Mouse (Mus musculus) kidney, adult 2 months (tissue): ENCODE measurements around the gene Bcas3.

Source experiments
- CTCF ChIP-seq: fragments of 200-500 bp; conservative IDR thresholded peaks from 2 replicates; pipeline ENCODE4 v1.5.1; 2011; ENCODE audit warnings: low read depth, mild to moderate bottlenecking, control low read depth, low read length, moderate library complexity, mixed read lengths; ENCODE audit not compliant: insufficient read depth, insufficient read length
- POLR2A ChIP-seq: fragments of 200-500 bp; IDR thresholded peaks from one replicate; pipeline ENCODE4 v1.6.1; 2011; ENCODE audit warnings: low read depth, low read length, control low read depth

DNA sequence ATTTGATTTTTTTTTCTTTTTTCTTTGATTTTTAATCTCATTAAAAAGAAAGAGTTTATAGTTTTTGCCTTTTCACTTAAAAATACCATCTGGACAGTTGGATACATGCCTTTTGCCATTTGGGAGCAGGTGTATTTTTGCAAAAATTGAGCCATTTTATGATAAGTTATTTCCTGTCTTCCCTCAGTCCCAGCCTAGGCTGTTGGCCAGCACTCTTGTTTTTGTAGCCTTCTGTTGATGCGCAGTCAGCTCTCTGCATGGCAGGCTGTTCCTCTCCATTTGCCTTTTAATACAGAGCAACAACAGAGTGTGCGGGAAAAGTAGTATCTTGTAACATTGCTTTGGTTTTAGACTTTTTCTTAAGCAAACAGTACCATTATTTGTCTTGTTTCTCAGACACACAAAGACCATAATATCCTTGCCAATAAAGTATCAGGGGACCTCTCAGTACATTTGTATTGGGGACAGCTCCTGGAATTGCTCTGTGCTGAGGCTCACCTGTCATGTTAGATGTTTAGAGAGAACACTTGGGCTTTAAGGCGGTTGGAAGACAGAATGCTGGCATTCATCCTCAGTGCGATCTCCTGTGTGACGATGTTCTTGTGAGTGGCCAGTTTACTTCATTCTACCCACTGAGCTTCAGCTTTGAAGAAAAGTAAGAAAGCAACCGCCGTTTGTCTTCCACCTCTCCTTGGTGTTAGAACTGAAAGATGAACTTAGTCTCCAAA lies 23.6 kb upstream of the Bcas3 start:
- no peak for TF ChIP-seq CTCF
- no peak for TF ChIP-seq POLR2A
